Mouse (Mus musculus): Measurements from ENCODE around the gene Kmt2d.

DNA sequence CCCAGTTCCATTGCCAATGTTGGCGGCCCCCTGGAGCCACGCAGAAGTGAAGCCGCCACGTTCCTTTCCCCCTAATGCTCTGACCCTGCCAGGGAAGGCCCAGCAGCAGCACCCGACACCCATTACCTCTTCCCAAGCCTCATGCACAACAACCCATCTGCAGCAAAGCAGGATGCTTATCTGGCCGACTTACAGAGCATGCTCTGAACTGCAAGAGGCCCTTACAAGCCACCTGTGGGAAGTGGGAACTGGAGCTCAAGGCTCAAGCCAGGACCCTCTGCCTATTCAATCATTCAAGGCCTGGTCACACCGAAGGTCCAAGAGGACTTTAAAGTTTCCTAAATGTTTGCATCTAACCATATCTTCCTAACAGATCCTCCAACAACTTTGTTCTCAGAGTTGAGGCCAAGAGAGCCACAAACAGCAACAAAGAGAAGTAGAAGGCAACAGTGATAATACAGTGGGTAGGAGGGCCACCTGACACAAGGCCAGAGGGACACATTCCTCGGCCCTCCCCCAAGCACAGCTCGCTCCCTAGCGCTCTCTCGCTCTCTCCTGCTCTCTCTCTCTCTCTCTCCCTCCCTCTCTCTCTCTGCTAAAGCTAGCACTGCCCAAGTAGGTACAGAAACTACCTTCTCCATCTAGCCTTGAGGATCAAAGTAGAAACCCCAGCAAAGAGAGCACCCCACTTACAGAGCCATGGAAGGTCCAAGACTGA is 2.5 kb downstream of the Kmt2d start:
- no peak for TF ChIP-seq CTCF (IDR thresholded peaks at IDR 0.05; ENCODE audit: low read depth)
- no peak for TF ChIP-seq EP300 (IDR thresholded peaks at IDR 0.05; ENCODE audit: low read depth)
